Mouse (Mus musculus) kidney, adult 2 months (tissue): ENCODE measurements around the gene Pom121l2.

Experiments used
- CTCF ChIP-seq: fragments of 200-500 bp; conservative IDR thresholded peaks from 2 replicates; pipeline ENCODE4 v1.5.1; 2011; ENCODE audit warnings: low read depth, mild to moderate bottlenecking, control low read depth, low read length, moderate library complexity, mixed read lengths; ENCODE audit not compliant: insufficient read depth, insufficient read length
- POLR2A ChIP-seq: fragments of 200-500 bp; IDR thresholded peaks from one replicate; pipeline ENCODE4 v1.6.1; 2011; ENCODE audit warnings: low read depth, low read length, control low read depth

GRCm38 (mm10) chr13:21996840-21997185 lies 15.8 kb downstream of the Pom121l2 start:
- TF ChIP-seq POLR2A (no peak), CTCF (no peak)
